Mouse (Mus musculus): Measurements from ENCODE around the gene Lonp1.

Gene Lonp1

DNA sequence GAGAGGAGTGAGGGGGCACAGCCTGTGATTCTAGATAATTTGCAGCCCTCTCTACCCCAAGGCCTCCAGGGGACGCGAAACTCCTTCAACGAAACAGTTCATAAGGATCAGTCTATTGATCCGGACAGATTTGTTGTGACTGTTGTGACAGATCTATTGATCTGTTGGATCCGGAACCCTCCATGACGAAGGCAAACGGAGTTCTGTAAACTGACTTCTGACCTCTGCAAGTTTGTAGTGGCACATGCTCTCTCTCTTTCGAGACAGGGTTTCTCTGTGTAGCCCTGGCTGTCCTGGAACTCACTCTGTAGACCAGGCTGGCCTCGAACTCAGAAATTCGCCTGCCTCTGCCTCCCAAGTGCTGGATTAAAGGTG lies 14.1 kb downstream of the Lonp1 start:
- ChIA-PET POLR2A (interaction anchor here (0.6 to 14.4 kb wide), 110 partner anchors 9 to 576 kb away, joined by 3 to 429 read pairs (median 6); partner anchors contain the start of genes Lonp1 (in 4 of the 4), Safb (in 4 of the 4), Safb2 (in 4 of the 4) and Catsperd (in 3 of the 4)), CTCF (interaction anchor here (0.5 to 1.9 kb wide), 9 partner anchors 14 to 487 kb away, joined by 3 to 18 read pairs (median 5); partner anchors contain the start of genes Lonp1 (in 3 of the 4), Catsperd (in 1 of the 4), Ranbp3 (in 1 of the 4) and Safb2 (in 1 of the 4))

DNA sequence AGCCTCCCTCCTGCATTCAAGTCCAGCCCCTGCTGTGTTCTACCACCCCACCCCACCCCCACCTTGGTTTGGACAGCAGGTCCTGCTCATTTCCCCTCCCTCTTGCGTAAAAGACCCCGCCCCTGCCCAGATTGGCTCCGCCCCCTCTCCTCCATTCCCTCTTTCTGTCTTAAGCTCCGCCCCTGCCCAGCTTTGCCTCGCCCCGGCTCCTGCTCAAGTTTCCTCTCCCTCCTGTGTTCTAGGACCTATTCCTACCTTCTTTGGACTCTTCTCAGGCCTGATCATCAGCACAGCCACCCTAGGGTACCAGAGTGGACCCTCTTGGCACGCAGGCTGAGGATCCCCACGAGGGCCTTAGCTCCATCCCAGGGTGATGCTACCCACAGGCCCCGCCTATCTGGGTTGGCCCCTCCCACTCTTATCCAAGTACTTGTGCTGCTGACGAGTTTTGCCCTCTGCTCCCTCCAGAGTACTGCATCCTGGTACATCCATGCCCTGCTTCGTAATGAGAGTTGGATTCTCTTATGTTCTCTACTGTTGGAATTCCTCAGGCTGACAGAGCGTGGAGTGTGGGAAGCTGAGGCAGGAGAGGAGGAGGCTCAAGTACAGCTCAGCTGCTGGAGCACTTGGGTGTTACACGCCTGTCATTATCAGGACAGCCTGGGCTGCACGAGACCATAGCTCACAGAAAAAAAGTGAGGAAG lies 14.7 kb downstream of the Lonp1 start:
- ChIA-PET CTCF (interaction anchor here (0.6 to 1.9 kb wide), 26 partner anchors 15 to 675 kb away, joined by 3 to 18 read pairs (median 4); partner anchors contain the start of genes Lonp1 (in 3 of the 4), Ranbp3 (in 2 of the 4), Catsperd (in 1 of the 4) and Mllt1 (in 1 of the 4)), POLR2A (interaction anchor here (0.5 to 14.4 kb wide), 179 partner anchors 8 to 653 kb away, joined by 3 to 429 read pairs (median 5); partner anchors contain the start of genes Lonp1 (in 4 of the 4), Safb (in 4 of the 4), Safb2 (in 4 of the 4) and Catsperd (in 3 of the 4))

DNA sequence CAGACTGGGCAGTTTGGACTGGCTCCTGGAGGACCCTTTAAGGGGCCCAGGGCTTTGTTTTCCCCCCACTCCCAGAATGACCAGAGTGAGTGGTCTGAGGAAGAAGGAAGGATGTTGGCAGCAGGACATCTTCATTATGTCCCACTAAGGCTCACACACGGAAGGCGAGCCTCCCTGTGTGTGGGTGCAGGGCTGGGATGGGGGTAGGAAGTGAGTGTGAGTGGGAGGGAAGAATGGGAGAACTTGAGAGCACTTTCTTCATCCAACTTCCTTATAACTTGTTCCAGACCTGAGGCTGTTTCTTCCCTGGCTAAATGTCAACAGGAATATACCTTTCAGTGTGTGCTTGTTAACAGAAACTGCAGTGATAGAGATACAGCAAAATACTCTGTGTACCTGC lies 15.4 kb downstream of the Lonp1 start:
- ChIA-PET POLR2A (interaction anchor here (0.5 to 14.4 kb wide), 152 partner anchors 7 to 652 kb away, joined by 3 to 429 read pairs (median 5); partner anchors contain the start of genes Lonp1 (in 4 of the 4), Safb (in 4 of the 4), Safb2 (in 4 of the 4) and Catsperd (in 3 of the 4)), CTCF (interaction anchor here in 2 of 4 experiments (0.7 to 1.9 kb wide), 14 partner anchors 16 to 324 kb away, joined by 3 to 18 read pairs (median 4); partner anchors contain the start of genes Ranbp3 (in 2 of the 2), Catsperd (in 1 of the 2), Lonp1 (in 1 of the 2) and Mllt1 (in 1 of the 2))

DNA sequence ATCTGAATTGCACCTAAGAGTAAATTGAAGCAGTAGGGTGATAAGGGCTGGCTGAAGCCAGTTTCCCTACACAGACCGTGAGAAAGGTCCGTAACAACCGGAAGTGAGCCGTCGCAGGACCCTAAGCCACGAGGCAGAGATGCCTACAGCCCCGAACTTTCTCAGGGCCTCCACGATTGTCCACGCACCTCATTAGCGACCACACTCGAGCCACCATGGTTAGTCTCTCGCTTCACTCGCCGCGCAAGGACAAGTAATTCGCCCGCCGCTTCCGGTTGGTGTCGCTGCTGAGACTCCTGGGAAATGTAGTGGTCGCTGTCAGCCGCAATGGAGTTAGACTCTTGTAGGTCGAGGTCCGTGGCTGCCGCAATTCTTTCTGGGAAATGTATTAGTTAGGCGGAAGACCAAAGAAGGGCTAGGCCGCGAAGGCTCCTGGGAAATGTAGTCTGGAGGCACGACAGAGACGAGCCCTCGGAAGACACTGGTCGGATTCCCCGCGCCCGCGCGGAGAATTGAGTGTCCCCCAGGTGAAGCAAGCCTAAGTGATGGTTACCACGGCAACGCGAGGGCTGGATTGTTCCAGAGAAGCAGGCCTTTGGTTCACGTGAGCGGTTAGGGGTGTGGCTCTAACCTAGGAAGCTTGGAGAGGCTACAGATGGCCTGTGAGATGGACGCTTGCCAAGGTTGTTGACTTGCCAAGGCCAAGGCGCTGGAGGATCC lies 17.1 kb downstream of the Lonp1 start, which contains the start of gene 2410015M20Rik:
Gene 2410015M20Rik (minus strand): TSS at position 320 of the 720 bp plus-strand sequence.
- ChIA-PET POLR2A (interaction anchor here in 3 of 4 experiments (0.5 to 14.4 kb wide), 28 partner anchors 11 to 381 kb away, joined by 3 to 429 read pairs (median 3); partner anchors contain the start of genes Lonp1 (in 3 of the 3), Safb (in 3 of the 3), Safb2 (in 3 of the 3) and Catsperd (in 2 of the 3)), CTCF (interaction anchor here in 1 of 4 experiments (1.6 kb wide), 1 partner anchor 59 kb away, joined by 3 read pairs; no protein-coding TSS in a partner anchor)

DNA sequence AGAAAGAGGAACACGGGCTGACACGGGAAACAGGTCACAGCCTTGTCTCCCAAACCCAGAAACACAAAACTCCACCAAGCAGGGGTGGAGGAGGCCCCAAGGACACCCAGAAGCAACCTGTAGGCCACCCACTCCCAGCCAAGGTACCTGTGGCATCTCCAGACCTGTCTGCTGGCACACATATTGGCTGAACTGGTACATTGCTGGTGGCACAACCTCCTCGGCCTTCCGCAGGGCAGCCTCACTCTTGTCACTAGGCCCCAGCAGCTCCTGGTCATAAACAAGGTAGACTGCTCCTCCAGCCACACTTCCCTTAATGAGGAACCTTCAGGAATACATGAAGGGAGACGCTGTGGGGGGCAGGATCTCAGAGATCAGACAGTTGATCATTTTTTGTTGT lies 18.0 kb downstream of the Lonp1 start:
- CTCF ChIA-PET, result no interaction called here
- POLR2A ChIA-PET, result interaction anchor here in 3 of 4 experiments (1.0 to 14.4 kb wide), 16 partner anchors 9 to 283 kb away, joined by 3 to 429 read pairs (median 4); partner anchors contain the start of genes Safb (in 3 of the 3), Safb2 (in 3 of the 3), Lonp1 (in 2 of the 3) and Catsperd (in 1 of the 3)

DNA sequence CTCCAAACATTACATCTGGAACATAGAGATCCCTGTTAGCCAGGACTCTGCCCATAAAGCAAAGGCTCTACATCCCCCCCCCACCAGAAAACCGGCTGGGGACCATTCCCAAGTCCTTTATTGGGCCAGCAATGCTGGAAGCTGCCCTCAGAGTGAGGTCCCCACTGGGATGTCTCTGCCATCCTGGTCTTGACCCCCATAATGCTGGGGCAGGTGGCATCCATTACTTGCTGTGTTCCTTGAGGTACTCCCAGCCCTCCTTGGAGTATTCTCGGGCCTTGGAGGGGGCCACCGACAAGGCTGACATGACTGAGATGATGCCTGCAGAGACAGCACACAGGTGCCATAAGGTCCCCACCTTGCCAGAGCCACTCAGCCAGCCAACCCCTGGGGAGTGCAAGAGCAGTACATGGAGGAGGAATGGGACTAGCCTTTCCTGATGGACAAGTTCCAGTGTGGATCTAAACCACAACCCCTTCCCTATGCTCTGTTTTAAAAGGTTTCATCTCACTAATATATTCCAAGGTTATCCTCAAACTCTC lies 19.1 kb downstream of the Lonp1 start:
- POLR2A ChIA-PET, result interaction anchor here in 3 of 4 experiments (0.5 to 14.4 kb wide), 19 partner anchors 8 to 390 kb away, joined by 3 to 429 read pairs (median 3); partner anchors contain the start of genes Safb (in 3 of the 3), Safb2 (in 3 of the 3), Alkbh7 (in 1 of the 3) and Catsperd (in 1 of the 3)
- CTCF ChIA-PET, result no interaction called here

DNA sequence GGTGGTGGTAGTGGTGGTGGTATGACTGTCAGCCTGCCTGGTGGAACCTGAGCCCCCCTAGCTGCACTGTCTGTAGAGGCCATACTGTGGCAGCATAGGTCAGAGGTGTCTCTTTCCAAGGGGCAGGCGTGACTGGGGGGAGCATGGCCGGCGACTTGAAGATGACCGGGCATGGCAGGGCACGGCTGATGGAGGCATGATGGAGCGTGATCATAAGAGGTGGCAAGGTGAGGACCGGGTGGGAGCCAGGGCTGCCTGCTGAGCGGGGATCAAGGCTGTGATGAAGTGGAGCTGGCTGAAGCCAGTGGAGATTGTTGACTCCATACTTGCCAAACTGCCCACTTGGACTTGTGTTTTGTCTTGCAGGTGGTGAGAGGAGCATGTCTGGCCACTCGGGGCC lies 21.3 kb downstream of the Lonp1 start:
- POLR2A ChIA-PET, result interaction anchor here in 3 of 4 experiments (1.4 to 14.4 kb wide), 12 partner anchors 9 to 68 kb away, joined by 3 to 429 read pairs (median 12); partner anchors contain the start of genes Lonp1 (in 3 of the 3), Catsperd (in 2 of the 3), Safb (in 2 of the 3) and Safb2 (in 2 of the 3)

DNA sequence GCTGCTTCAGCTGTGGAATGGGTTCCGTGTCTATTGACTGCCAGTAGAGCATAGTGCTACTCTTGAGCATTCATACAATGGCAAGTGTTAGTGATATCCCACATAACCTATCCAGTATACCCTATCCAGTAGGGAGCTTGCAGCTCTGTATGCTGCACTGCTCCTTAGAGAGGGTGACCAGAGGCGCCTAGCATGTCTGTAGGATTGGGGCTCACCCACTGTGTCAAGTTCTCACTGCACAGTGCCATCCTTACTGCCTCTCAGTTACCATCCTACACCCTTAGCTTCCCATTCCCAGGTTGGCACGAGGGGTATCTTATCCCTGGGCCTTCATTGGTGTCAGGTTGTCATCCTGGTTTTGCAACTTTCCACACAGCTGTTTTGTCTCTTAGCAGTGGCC lies 22.3 kb downstream of the Lonp1 start:
- ChIA-PET POLR2A (interaction anchor here in 3 of 4 experiments (0.6 to 26.8 kb wide), 35 partner anchors 3 to 314 kb away, joined by 3 to 419 read pairs (median 4); partner anchors contain the start of genes Rpl36 (in 3 of the 3), Catsperd (in 2 of the 3), Lonp1 (in 2 of the 3) and Ranbp3 (in 2 of the 3)), CTCF (interaction anchor here in 1 of 4 experiments (1.0 kb wide), 1 partner anchor 51 kb away, joined by 3 read pairs; no protein-coding TSS in a partner anchor)

More for the DNA sequence above, 21.3 kb downstream of the Lonp1 start:
- CTCF ChIA-PET, result interaction anchor here in 1 of 4 experiments (0.6 to 1.0 kb wide), 3 partner anchors 52 to 111 kb away, joined by 3 read pairs; no protein-coding TSS in a partner anchor

DNA sequence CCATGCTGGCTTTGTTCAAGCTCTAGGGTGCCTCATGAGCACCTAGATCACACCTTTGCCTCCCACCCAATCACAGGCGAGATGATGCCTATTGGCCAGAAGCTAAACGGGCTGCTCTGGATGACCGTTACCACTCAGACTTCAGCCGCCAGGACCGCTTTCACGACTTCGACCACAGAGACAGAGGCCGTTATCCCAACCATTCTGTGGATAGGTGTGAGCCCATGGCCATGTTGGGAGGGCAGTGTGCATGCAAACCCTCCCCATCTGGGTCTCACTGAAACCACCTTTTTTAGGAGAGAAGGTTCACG lies 22.7 kb downstream of the Lonp1 start:
- ChIA-PET POLR2A (interaction anchor here in 3 of 4 experiments (0.6 to 26.8 kb wide), 34 partner anchors 4 to 314 kb away, joined by 3 to 419 read pairs (median 4); partner anchors contain the start of genes Rpl36 (in 3 of the 3), Catsperd (in 2 of the 3), Lonp1 (in 2 of the 3) and Ranbp3 (in 2 of the 3)), CTCF (interaction anchor here in 2 of 4 experiments (1.0 to 1.1 kb wide), 2 partner anchors 45 to 163 kb away, joined by 3 to 4 read pairs; no protein-coding TSS in a partner anchor)

DNA sequence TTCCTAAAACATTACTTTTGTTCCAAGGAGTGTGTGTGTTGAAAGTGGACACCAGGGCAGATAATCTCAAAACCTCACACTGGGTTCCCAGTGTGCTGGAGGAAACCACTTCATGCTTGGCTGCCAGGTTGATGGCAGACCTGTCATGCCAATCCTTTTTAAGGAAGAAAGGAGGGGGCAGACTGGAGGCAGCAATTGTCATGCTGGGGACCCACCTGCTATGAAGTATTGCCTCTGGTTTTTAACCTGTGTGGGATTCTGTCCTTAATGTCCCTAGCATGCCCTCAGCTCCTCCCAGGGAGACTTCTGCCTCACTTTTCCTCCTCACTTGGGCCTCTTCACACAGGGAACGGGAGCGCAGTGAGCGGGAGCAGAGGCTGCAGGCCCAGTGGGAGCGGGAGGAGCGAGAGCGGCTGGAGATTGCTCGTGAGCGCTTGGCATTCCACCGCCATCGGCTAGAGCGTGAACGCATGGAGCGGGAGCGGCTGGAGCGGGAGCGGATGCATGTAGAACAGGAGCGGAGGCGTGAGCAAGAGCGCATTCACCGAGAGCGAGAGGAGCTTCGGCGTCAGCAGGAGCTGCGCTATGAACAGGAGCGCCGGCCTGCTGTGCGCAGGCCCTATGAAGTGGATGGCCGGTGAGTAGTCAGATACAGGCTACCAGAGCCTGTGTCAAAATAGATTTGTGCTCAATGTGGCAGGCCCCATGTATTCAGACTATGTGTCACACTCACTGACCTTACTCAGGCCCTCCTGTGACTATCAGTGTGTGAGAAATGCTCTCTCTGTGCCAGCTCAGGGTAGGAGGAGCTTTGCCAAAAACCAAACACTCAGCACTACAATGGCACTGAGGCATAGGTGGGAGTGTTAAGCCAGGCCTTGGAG lies 23.3 kb downstream of the Lonp1 start:
- ChIA-PET POLR2A (interaction anchor here in 3 of 4 experiments (0.6 to 26.8 kb wide), 33 partner anchors 4 to 313 kb away, joined by 3 to 419 read pairs (median 4); partner anchors contain the start of genes Rpl36 (in 3 of the 3), Catsperd (in 2 of the 3), Lonp1 (in 2 of the 3) and Ranbp3 (in 2 of the 3)), CTCF (interaction anchor here in 2 of 4 experiments (1.0 to 1.1 kb wide), 2 partner anchors 45 to 163 kb away, joined by 3 to 4 read pairs; no protein-coding TSS in a partner anchor)

DNA sequence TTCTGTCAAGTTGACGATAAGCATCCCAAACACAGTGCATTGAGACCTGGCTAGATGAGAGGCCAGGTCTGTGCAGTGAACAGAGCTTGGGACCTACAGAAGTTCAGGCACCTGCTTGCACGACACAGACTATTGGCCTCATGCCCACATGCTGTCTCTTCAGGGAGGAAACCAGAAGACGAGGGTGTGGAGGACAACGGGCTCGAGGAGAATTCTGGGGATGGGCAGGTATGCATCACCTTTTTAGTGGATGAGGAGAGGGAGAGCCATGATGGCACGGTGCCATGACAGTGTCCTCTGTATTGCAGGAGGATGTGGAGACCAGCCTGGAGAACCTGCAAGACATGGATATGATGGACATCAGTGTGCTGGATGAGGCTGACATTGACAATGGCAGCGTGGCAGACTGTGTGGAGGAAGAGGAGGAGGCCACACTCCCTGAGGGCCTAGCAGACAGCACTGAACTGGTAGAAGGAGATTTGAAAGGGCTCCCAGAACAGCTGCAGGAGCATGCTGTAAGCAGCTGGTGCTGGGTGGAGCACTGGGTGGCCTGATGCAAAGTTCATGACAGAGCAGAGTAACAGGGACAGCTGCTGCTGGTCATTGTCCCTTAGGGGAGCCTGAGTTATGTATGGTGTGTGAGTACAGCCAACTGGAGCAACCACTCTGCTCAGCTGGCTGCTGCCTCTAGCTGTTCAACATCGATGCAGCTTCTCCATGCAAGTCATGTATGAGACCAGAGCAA lies 33.0 kb downstream of the Lonp1 start:
- POLR2A ChIA-PET, result interaction anchor here (0.5 to 26.8 kb wide), 14 partner anchors 9 to 260 kb away, joined by 3 to 419 read pairs (median 6); partner anchors contain the start of genes Safb (in 3 of the 4), Safb2 (in 3 of the 4), 2410015M20Rik (in 1 of the 4) and Catsperd (in 1 of the 4)
- CTCF ChIA-PET, result no interaction called here

DNA sequence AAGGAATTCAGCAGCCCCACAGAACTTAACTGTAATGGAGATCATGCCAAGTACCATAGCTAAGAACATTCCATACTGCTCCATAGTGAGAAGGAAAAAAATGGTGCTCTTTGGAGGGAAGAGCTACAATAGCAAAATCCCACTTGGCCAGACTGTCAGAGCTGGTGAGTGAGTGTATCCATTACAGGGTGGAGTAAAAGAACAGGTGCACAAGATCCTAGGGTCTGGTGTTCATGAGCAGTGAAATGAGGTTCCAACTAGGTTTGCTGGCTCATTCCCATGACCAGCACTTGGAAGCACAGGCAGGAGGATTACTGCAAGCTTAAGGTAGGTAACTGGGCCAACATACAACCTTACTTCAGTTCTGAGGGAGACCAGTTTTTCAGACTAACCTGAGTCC lies 34.1 kb downstream of the Lonp1 start:
- CTCF ChIA-PET, result interaction anchor here in 2 of 4 experiments (0.5 to 0.7 kb wide), 2 partner anchors 34 to 144 kb away, joined by 3 to 4 read pairs; no protein-coding TSS in a partner anchor
- POLR2A ChIA-PET, result interaction anchor here in 3 of 4 experiments (0.6 to 26.8 kb wide), 16 partner anchors 8 to 289 kb away, joined by 3 to 419 read pairs (median 4); partner anchors contain the start of genes Safb (in 2 of the 3), Safb2 (in 2 of the 3), 2410015M20Rik (in 1 of the 3) and Lonp1 (in 1 of the 3)

DNA sequence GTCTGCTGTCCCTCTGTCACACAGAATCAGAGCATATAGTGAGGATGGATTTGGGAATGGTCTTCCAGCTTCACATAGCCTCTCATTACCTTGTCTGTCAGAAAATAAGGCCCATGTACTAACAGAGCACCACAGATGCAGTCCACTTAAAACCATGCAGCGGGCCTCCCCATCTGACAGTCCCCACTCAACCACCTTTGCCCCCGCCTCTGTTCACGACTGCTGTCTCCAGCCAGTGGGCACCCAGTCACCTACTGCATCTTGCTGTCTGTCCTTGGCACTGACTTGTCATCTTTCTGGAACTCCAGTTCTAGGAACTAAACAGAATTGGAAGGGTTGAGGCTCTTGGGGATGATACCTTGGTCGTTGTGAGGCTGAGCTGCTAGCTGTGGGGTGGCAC lies 37.8 kb downstream of the Lonp1 start:
- POLR2A ChIA-PET, result interaction anchor here in 2 of 4 experiments (0.9 to 26.8 kb wide), 15 partner anchors 6 to 285 kb away, joined by 3 to 419 read pairs (median 58); partner anchors contain the start of genes 2410015M20Rik (in 2 of the 2), Catsperd (in 2 of the 2), Lonp1 (in 2 of the 2) and Ranbp3 (in 2 of the 2)
- CTCF ChIA-PET, result no interaction called here

DNA sequence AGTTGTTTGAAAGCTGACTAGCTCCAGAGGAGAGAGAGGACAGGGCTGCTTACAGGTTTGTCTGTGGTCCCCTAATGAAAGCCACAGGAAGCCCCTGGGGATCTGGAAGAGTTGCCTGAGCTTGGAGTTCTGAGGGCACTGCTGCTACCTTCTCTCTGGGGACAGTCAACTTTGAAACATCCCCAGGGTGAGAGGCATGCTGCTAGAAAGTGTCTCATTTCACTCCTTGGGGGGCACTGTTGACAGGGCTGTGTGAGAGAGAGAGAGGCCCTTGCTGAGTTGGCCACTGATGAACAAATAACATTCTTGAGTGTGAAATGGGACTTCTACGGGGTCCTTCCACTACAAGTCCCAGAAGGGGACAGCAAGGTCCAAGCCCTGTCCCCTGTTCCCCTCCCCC lies 38.9 kb downstream of the Lonp1 start:
- POLR2A ChIA-PET, result interaction anchor here in 3 of 4 experiments (0.9 to 26.8 kb wide), 23 partner anchors 7 to 284 kb away, joined by 3 to 419 read pairs (median 6); partner anchors contain the start of genes Lonp1 (in 3 of the 3), 2410015M20Rik (in 2 of the 3), Catsperd (in 2 of the 3) and Kdm4b (in 2 of the 3)
- CTCF ChIA-PET, result interaction anchor here in 3 of 4 experiments (0.6 to 1.0 kb wide), 4 partner anchors 9 to 99 kb away, joined by 3 read pairs; partner anchors contain the start of gene Ranbp3 (in 1 of the 3)

Data from embryonic stem cell, embryonic (primary cell).